Mouse (Mus musculus): ENCODE data around the gene Asic4. TPM values are rescaled to one million over a fixed set of nuclear protein-coding genes. Genes with fewer than 3 reads are reported as not detected.

Asic4 gene
- polyA plus RNA-seq, 1 experiment = 0.05 TPM

GRCm38 (mm10) chr1:75423780-75424390 is 26.4 kb upstream of the Asic4 start:
- Histone ChIP-seq H3K27ac (ENCODE audit: control insufficient read depth, insufficient read depth, low read length) (no peak overlapping the region), H3K4me3 (ENCODE audit: control insufficient read depth, insufficient read depth, low read length) (no peak overlapping the region), H3K27me3 (ENCODE audit: control insufficient read depth, insufficient read depth, low read length) (peaks cover 6% of the 10 kb centered on the region; the same call in 1 of the 2 replicates), H3K4me1 (replicated peaks; ENCODE audit: control insufficient read depth, insufficient read depth, low read length) (no peaks in the 10 kb centered on the region), H3K36me3 (ENCODE audit: control insufficient read depth, insufficient read depth, low read length) (no peaks in the 10 kb centered on the region)
- DNase-seq = no peak
- no peak for TF ChIP-seq POLR2A (IDR thresholded peaks at IDR 0.05; ENCODE audit: control insufficient read depth, extremely low read depth, insufficient read depth, low read length, poor library complexity)
- no peak for TF ChIP-seq CTCF (IDR thresholded peaks at IDR 0.05; ENCODE audit: borderline replicate concordance, control insufficient read depth, extremely low read depth, insufficient read depth, low read length, poor library complexity)
- WGBS = 89% methylated on average over 11 of the region's 11 CpGs

GRCm38 (mm10) chr1:75425796-75426471 is 24.3 kb upstream of the Asic4 start:
- WGBS = 35% methylated on average over 10 of the region's 10 CpGs
- Histone ChIP-seq H3K4me3 (ENCODE audit: control insufficient read depth, insufficient read depth, low read length) (no peak overlapping the region), H3K27me3 (ENCODE audit: control insufficient read depth, insufficient read depth, low read length) (peaks cover 6% of the 10 kb centered on the region; the same call in 1 of the 2 replicates), H3K36me3 (ENCODE audit: control insufficient read depth, insufficient read depth, low read length) (no peaks in the 10 kb centered on the region), H3K4me1 (replicated peaks; ENCODE audit: control insufficient read depth, insufficient read depth, low read length) (no peaks in the 10 kb centered on the region), H3K27ac (ENCODE audit: control insufficient read depth, insufficient read depth, low read length) (no peak overlapping the region)
- peak; percentile 14 for DNase-seq
- TF ChIP-seq POLR2A (IDR thresholded peaks at IDR 0.05; ENCODE audit: control insufficient read depth, extremely low read depth, insufficient read depth, low read length, poor library complexity) = no peak
- peak; percentile 44; the same call in 1 of the 2 replicates for TF ChIP-seq CTCF (IDR thresholded peaks at IDR 0.05; ENCODE audit: borderline replicate concordance, control insufficient read depth, extremely low read depth, insufficient read depth, low read length, poor library complexity)

GRCm38 (mm10) chr1:75435475-75436328 is 14.5 kb upstream of the Asic4 start, which contains the start of gene Gmppa:
Gmppa (plus strand) TSS chr1:75435930.
- no peak for TF ChIP-seq CTCF (IDR thresholded peaks at IDR 0.05; ENCODE audit: borderline replicate concordance, control insufficient read depth, extremely low read depth, insufficient read depth, low read length, poor library complexity)
- 0 out of 2 replicates have a peak, but pooled peaks have one; percentile 51 for TF ChIP-seq POLR2A (IDR thresholded peaks at IDR 0.05; ENCODE audit: control insufficient read depth, extremely low read depth, insufficient read depth, low read length, poor library complexity)
- peak within 1 kb of the TSS; percentile 96 for H3K4me3 ChIP-seq (ENCODE audit: control insufficient read depth, insufficient read depth, low read length)
- H3K27me3 ChIP-seq (ENCODE audit: control insufficient read depth, insufficient read depth, low read length) = no peaks in the 10 kb centered on the region
- H3K4me1 ChIP-seq (replicated peaks; ENCODE audit: control insufficient read depth, insufficient read depth, low read length) = peaks cover 13% of the 10 kb centered on the region
- no peaks in the 10 kb centered on the region for H3K36me3 ChIP-seq (ENCODE audit: control insufficient read depth, insufficient read depth, low read length)
- DNase-seq = peak; percentile 77
- H3K27ac ChIP-seq (ENCODE audit: control insufficient read depth, insufficient read depth, low read length) = peak within 1 kb of the TSS; percentile 40; the same call in 1 of the 2 replicates
- 7% methylated on average over 28 of the region's 28 CpGs for WGBS

GRCm38 (mm10) chr1:75438782-75439181 is 11.5 kb upstream of the Asic4 start:
- no peak for DNase-seq

GRCm38 (mm10) chr1:75440661-75441060 is 9.6 kb upstream of the Asic4 start:
- TF ChIP-seq POLR2A (IDR thresholded peaks at IDR 0.05; ENCODE audit: control insufficient read depth, extremely low read depth, insufficient read depth, low read length, poor library complexity) = no peak
- no peak for TF ChIP-seq CTCF (IDR thresholded peaks at IDR 0.05; ENCODE audit: borderline replicate concordance, control insufficient read depth, extremely low read depth, insufficient read depth, low read length, poor library complexity)
- H3K4me3 ChIP-seq (ENCODE audit: control insufficient read depth, insufficient read depth, low read length) = no peak overlapping the region
- H3K27me3 ChIP-seq (ENCODE audit: control insufficient read depth, insufficient read depth, low read length) = no peaks in the 10 kb centered on the region; the same call in 1 of the 2 replicates
- H3K27ac ChIP-seq (ENCODE audit: control insufficient read depth, insufficient read depth, low read length) = no peak overlapping the region
- WGBS = 97% methylated on average over 7 of the region's 7 CpGs
- no peaks in the 10 kb centered on the region for H3K36me3 ChIP-seq (ENCODE audit: control insufficient read depth, insufficient read depth, low read length)
- peaks cover 11% of the 10 kb centered on the region for H3K4me1 ChIP-seq (replicated peaks; ENCODE audit: control insufficient read depth, insufficient read depth, low read length)
- no peak for DNase-seq

More at GRCm38 (mm10) chr1:75438782-75439181, 11.5 kb upstream of the Asic4 start:
- Histone ChIP-seq H3K27ac (ENCODE audit: control insufficient read depth, insufficient read depth, low read length) (no peak overlapping the region), H3K4me1 (replicated peaks; ENCODE audit: control insufficient read depth, insufficient read depth, low read length) (peaks cover 13% of the 10 kb centered on the region), H3K4me3 (ENCODE audit: control insufficient read depth, insufficient read depth, low read length) (no peak overlapping the region), H3K36me3 (ENCODE audit: control insufficient read depth, insufficient read depth, low read length) (no peaks in the 10 kb centered on the region), H3K27me3 (ENCODE audit: control insufficient read depth, insufficient read depth, low read length) (no peaks in the 10 kb centered on the region)
- TF ChIP-seq POLR2A (IDR thresholded peaks at IDR 0.05; ENCODE audit: control insufficient read depth, extremely low read depth, insufficient read depth, low read length, poor library complexity) (no peak), CTCF (IDR thresholded peaks at IDR 0.05; ENCODE audit: borderline replicate concordance, control insufficient read depth, extremely low read depth, insufficient read depth, low read length, poor library complexity) (no peak)
- 97% methylated on average over 8 of the region's 9 CpGs for WGBS

- Histone ChIP-seq H3K27ac (ENCODE audit: control insufficient read depth, insufficient read depth, low read length) (no peak overlapping the region), H3K4me3 (ENCODE audit: control insufficient read depth, insufficient read depth, low read length) (no peak overlapping the region), H3K36me3 (ENCODE audit: control insufficient read depth, insufficient read depth, low read length) (no peaks in the 10 kb centered on the region), H3K27me3 (ENCODE audit: control insufficient read depth, insufficient read depth, low read length) (peaks cover 1% of the 10 kb centered on the region; the same call in 1 of the 2 replicates), H3K4me1 (replicated peaks; ENCODE audit: control insufficient read depth, insufficient read depth, low read length) (peaks cover 5% of the 10 kb centered on the region)
- TF ChIP-seq POLR2A (IDR thresholded peaks at IDR 0.05; ENCODE audit: control insufficient read depth, extremely low read depth, insufficient read depth, low read length, poor library complexity) (no peak), CTCF (IDR thresholded peaks at IDR 0.05; ENCODE audit: borderline replicate concordance, control insufficient read depth, extremely low read depth, insufficient read depth, low read length, poor library complexity) (no peak)
- WGBS = 98% methylated on average over 15 of the region's 15 CpGs
- DNase-seq = no peak
Measured at GRCm38 (mm10) chr1:75441471-75441996, 8.7 kb upstream of the Asic4 start.

All from thymus, adult 2 months (tissue).